Mouse (Mus musculus) liver, postnatal 0 days (tissue): ENCODE data around the gene Dhps. TPM values are rescaled to one million over a fixed set of nuclear protein-coding genes. Genes with fewer than 3 reads are reported as not detected.
A peak's percentile ranks its signal among the peaks of the same experiment; 100 is the strongest.

Experiments used
- ATAC-seq: fragments of 200-750 bp; cut with Nextera tagmentation; 2 replicates; pipeline ENCODE4 v1.8.0; 2017; ENCODE audit warnings: mild to moderate bottlenecking, moderate library complexity
- DNase-seq: peaks from one replicate; pipeline ENCODE4 v3.0.0-alpha.2; 2016
- H3K27ac ChIP-seq: fragments of 300-500 bp; sonication (generic); 2 replicates; pipeline ENCODE4 v1.5.1; 2014; ENCODE audit warnings: antibody characterized with exemption, moderate library complexity, mild to moderate bottlenecking, low read depth
- H3K27me3 ChIP-seq: fragments of 300-500 bp; sonication (generic); 2 replicates; pipeline ENCODE4 v1.6.1; 2014; ENCODE audit warnings: low read length, control low read depth, mixed read lengths; ENCODE audit not compliant: insufficient read depth
- H3K36me3 ChIP-seq: fragments of 300-500 bp; sonication (generic); replicated peaks from 2 replicates; pipeline ENCODE4 v1.6.1; 2014; ENCODE audit warnings: mild to moderate bottlenecking, control low read depth, low read length, moderate library complexity, mixed read lengths; ENCODE audit not compliant: insufficient read depth
- H3K4me1 ChIP-seq: fragments of 300-500 bp; sonication (generic); 2 replicates; pipeline ENCODE4 v1.6.1; 2014; ENCODE audit warnings: antibody characterized with exemption, mild to moderate bottlenecking, control low read depth; ENCODE audit not compliant: insufficient read depth
- H3K4me2 ChIP-seq: fragments of 300-500 bp; sonication (generic); 2 replicates; pipeline ENCODE4 v1.6.1; 2014; ENCODE audit warnings: low read depth, mild to moderate bottlenecking, low read length, moderate library complexity, mixed read lengths
- H3K4me3 ChIP-seq: fragments of 300-500 bp; sonication (generic); 2 replicates; pipeline ENCODE4 v1.5.1; 2014; ENCODE audit warnings: low read depth, low read length
- H3K9ac ChIP-seq: fragments of 300-500 bp; sonication (generic); replicated peaks from 2 replicates; pipeline ENCODE4 v1.6.1; 2014; ENCODE audit warnings: mild to moderate bottlenecking, moderate library complexity
- H3K9me3 ChIP-seq: fragments of 300-500 bp; sonication (generic); 2 replicates; pipeline ENCODE4 v1.6.1; 2016; ENCODE audit warnings: mild to moderate bottlenecking, control low read depth, low read length, mixed read lengths
- CTCF ChIP-seq: sonication (generic); IDR thresholded peaks from 2 replicates; pipeline ENCODE4 v1.5.1; 2016; ENCODE audit warnings: antibody characterized with exemption, low read depth
- EP300 ChIP-seq: IDR thresholded peaks from 2 replicates; pipeline ENCODE4 v1.6.1; 2016; ENCODE audit warnings: antibody characterized with exemption, low read depth, mild to moderate bottlenecking
- WGBS: fragments of 180-500 bp; shearing (Covaris S2); extraction: QIAGEN DNeasy Blood & Tissue Kit; methylation state at CpG from one replicate; pipeline ENCODE4 v1.1.7; 2014; ENCODE audit not compliant: insufficient replicate concordance; 5-methylcytosine and 5-hydroxymethylcytosine counted together
- polyA plus RNA-seq: library from polyadenylated mRNA; unstranded; fragments of >200 nt; fragmentation: Nextera tagmentation; extraction: Ambion mirVana; gene quantifications from 2 replicates; pipeline ENCODE4 v1.2.1, GENCODE M21; 2015

Dhps gene
- polyA plus RNA-seq, 1 experiment from 2014 or later, result 27.7 TPM

DNA sequence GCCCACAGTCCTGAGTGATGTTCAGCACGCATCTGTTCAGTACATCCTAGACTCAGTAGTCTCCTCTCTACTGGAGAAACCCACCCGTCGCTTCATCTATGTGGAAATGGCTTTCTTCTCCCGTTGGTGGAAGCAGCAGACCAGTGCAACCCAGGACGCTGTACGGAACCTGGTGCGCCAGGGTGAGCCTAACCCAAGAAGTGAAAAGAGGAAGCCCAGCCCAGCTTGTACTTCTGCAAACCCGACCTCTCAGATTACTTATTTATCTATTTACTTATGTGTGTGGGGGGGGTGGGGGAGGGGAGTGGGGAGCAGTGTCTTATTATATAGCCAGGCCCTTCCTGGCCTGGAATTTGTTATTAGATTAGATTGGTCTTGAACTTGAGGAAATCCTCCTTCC is 13.1 kb downstream of the Dhps start:
- DNase-seq (no peak), ATAC-seq (no peak)
- Histone ChIP-seq H3K27ac (peak overlapping the region; percentile 64), H3K27me3 (no peaks in the 10 kb centered on the region), H3K4me3 (peak overlapping the region; percentile 82), H3K4me2 (peak overlapping the region; percentile 97), H3K36me3 (peaks cover 32% of the 10 kb centered on the region), H3K4me1 (peaks cover 28% of the 10 kb centered on the region), H3K9me3 (no peaks in the 10 kb centered on the region), H3K9ac (peak overlapping the region; percentile 81; the same call in 1 of the 2 replicates)
- WGBS, result 39% methylated on average over 8 of the region's 8 CpGs
- TF ChIP-seq CTCF (no peak), EP300 (no peak)

- Histone ChIP-seq H3K9ac (no peak overlapping the region), H3K27me3 (no peaks in the 10 kb centered on the region), H3K4me3 (no peak overlapping the region), H3K4me1 (peaks cover 21% of the 10 kb centered on the region), H3K27ac (no peak overlapping the region), H3K36me3 (peaks cover 38% of the 10 kb centered on the region), H3K9me3 (no peaks in the 10 kb centered on the region), H3K4me2 (no peak overlapping the region)
- TF ChIP-seq EP300 (no peak), CTCF (peak; percentile 37; the same call in 1 of the 2 replicates)
- 69% methylated on average over 3 of the region's 3 CpGs for WGBS
- ATAC-seq (no peak), DNase-seq (no peak)
Measured at GRCm38 (mm10) chr8:85086238-85086637, 14.7 kb downstream of the Dhps start.

DNA sequence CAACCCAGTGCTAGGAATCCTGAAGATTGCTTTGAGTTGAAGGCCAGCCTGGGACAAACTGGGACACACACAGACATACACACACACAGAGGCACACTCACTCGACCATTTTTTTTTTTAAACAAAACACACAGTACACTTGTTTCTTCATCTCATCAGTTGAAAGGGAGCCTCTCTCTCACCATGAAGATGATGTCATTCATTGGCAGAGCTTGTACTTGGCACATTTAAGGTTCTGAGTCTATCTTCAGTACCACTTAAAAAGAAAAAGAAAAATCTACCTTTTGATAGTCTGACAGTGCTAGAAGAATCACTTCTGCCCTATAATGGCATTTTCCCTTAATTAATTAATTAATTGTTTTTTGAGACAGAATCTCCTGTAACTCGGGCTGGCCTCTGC is 17.2 kb downstream of the Dhps start:
- Histone ChIP-seq H3K9ac (no peak overlapping the region), H3K9me3 (no peaks in the 10 kb centered on the region), H3K27me3 (no peaks in the 10 kb centered on the region), H3K4me2 (no peak overlapping the region), H3K36me3 (peaks cover 49% of the 10 kb centered on the region), H3K4me1 (peaks cover 6% of the 10 kb centered on the region; the same call in 1 of the 2 replicates), H3K27ac (no peak overlapping the region), H3K4me3 (no peak overlapping the region)
- ATAC-seq (no peak), DNase-seq (no peak)
- 58% methylated on average over 2 of the region's 2 CpGs for WGBS
- TF ChIP-seq EP300 (no peak), CTCF (no peak)

DNA sequence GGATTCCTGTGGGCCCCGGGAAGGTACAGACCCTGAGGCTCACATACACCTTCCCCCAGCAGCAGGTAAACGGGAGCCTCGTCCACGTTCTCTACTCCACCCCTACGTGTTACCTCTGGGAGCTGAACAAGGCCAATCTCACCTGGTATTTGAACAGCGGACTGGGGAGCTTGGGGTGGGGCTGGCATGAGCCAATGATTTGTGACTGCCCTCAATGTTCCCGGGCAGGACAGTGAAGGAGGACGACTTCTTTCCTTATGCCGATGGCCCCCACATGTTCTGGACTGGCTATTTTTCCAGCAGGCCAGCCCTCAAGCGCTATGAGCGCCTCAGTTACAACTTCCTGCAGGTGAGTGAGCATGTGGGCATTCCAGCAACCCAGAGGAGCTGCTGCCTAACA is 19.3 kb downstream of the Dhps start:
- H3K27ac ChIP-seq, result no peak overlapping the region
- no peaks in the 10 kb centered on the region for H3K27me3 ChIP-seq
- no peak overlapping the region for H3K9ac ChIP-seq
- H3K9me3 ChIP-seq, result no peaks in the 10 kb centered on the region
- TF ChIP-seq CTCF, result no peak
- no peak for TF ChIP-seq EP300
- no peaks in the 10 kb centered on the region for H3K4me1 ChIP-seq
- ATAC-seq, result no peak
- H3K4me3 ChIP-seq, result no peak overlapping the region
- no peak overlapping the region for H3K4me2 ChIP-seq
- 80% methylated on average over 11 of the region's 11 CpGs for WGBS
- peaks cover 59% of the 10 kb centered on the region for H3K36me3 ChIP-seq
- no peak for DNase-seq

GRCm38 (mm10) chr8:85091526-85092090 is 20.1 kb downstream of the Dhps start:
- ATAC-seq, result no peak
- no peak for DNase-seq
- Histone ChIP-seq H3K9ac (no peak overlapping the region), H3K9me3 (no peaks in the 10 kb centered on the region), H3K4me3 (no peak overlapping the region), H3K27me3 (no peaks in the 10 kb centered on the region), H3K4me2 (no peak overlapping the region), H3K27ac (no peak overlapping the region), H3K4me1 (no peaks in the 10 kb centered on the region), H3K36me3 (peaks cover 64% of the 10 kb centered on the region)
- TF ChIP-seq CTCF (no peak), EP300 (no peak)
- WGBS, result 71% methylated on average over 21 of the region's 21 CpGs

GRCm38 (mm10) chr8:85095051-85095450 is 23.5 kb downstream of the Dhps start:
- Histone ChIP-seq H3K4me3 (no peak overlapping the region), H3K4me2 (no peak overlapping the region), H3K4me1 (no peaks in the 10 kb centered on the region), H3K9ac (no peak overlapping the region), H3K9me3 (no peaks in the 10 kb centered on the region), H3K27ac (no peak overlapping the region), H3K36me3 (peaks cover 53% of the 10 kb centered on the region), H3K27me3 (no peaks in the 10 kb centered on the region)
- ATAC-seq, result no peak
- DNase-seq, result no peak
- 91% methylated on average over 13 of the region's 13 CpGs for WGBS
- TF ChIP-seq EP300 (no peak), CTCF (no peak)
